Mouse (Mus musculus) lung, embryonic 16.5 days (tissue): ENCODE data around the gene Gstt4. TPM values are rescaled to one million over a fixed set of nuclear protein-coding genes. Genes with fewer than 3 reads are reported as not detected.
"Not testable (repeated sequence)": the region's sequence is repeated elsewhere in the genome, so short reads cannot be mapped to it uniquely, and the experiment has no call there.

Experiments used
- ATAC-seq: fragments of 200-750 bp; cut with Nextera tagmentation; 2 replicates; pipeline ENCODE4 v1.8.0; 2017; ENCODE audit warnings: low read depth, mild to moderate bottlenecking, moderate library complexity
- H3K27ac ChIP-seq: fragments of 300-500 bp; sonication (generic); 2 replicates; pipeline ENCODE4 v1.5.1; 2014; ENCODE audit warnings: mild to moderate bottlenecking, control low read depth, low read length
- H3K27me3 ChIP-seq: fragments of 300-500 bp; sonication (generic); 2 replicates; pipeline ENCODE4 v1.6.1; 2014; ENCODE audit warnings: low read depth, low read length, mixed read lengths; ENCODE audit not compliant: control insufficient read depth, insufficient read depth
- H3K36me3 ChIP-seq: fragments of 300-500 bp; sonication (generic); 2 replicates; pipeline ENCODE4 v1.6.1; 2014; ENCODE audit warnings: low read length; ENCODE audit not compliant: control insufficient read depth, insufficient read depth
- H3K4me1 ChIP-seq: fragments of 300-500 bp; sonication (generic); replicated peaks from 2 replicates; pipeline ENCODE4 v1.6.1; 2014; ENCODE audit warnings: low read length, mixed read lengths; ENCODE audit not compliant: control insufficient read depth, insufficient read depth
- H3K4me2 ChIP-seq: fragments of 300-500 bp; sonication (generic); 2 replicates; pipeline ENCODE4 v1.6.1; 2014; ENCODE audit warnings: low read depth, low read length, control low read depth
- H3K4me3 ChIP-seq: fragments of 300-500 bp; sonication (generic); 2 replicates; pipeline ENCODE4 v1.5.1; 2014; ENCODE audit warnings: mild to moderate bottlenecking, low read length, control low read depth
- H3K9ac ChIP-seq: fragments of 300-500 bp; sonication (generic); 2 replicates; pipeline ENCODE4 v1.6.1; 2014; ENCODE audit warnings: low read length, control low read depth
- H3K9me3 ChIP-seq: fragments of 300-500 bp; sonication (generic); 2 replicates; pipeline ENCODE4 v1.6.1; 2016; ENCODE audit warnings: low read length; ENCODE audit not compliant: control insufficient read depth
- WGBS: fragments of 180-500 bp; shearing (Covaris S2); extraction: QIAGEN DNeasy Blood & Tissue Kit; methylation state at CpG from one replicate; pipeline ENCODE4 v1.1.7; 2014; 5-methylcytosine and 5-hydroxymethylcytosine counted together
- polyA plus RNA-seq: library from polyadenylated mRNA; unstranded; fragments of >200 nt; fragmentation: Nextera tagmentation; extraction: Ambion mirVana; gene quantifications from 2 replicates; pipeline ENCODE4 v1.2.1, GENCODE M21; 2015

Gstt4 gene
- not detected in 2 replicates for polyA plus RNA-seq

GRCm38 (mm10) chr10:75822443-75822842 lies at the start of gene Gstt4:
Gene Gstt4, minus strand, starts transcription at chr10:75822543.
- Histone ChIP-seq H3K9me3 (no peaks in the 10 kb centered on the region), H3K4me2 (no peak within 1 kb of the TSS), H3K27ac (no peak within 1 kb of the TSS), H3K9ac (no peak within 1 kb of the TSS), H3K27me3 (no peaks in the 10 kb centered on the region), H3K4me3 (no peak within 1 kb of the TSS), H3K36me3 (no peaks in the 10 kb centered on the region), H3K4me1 (peaks cover 2% of the 10 kb centered on the region)
- no peak for ATAC-seq
- WGBS = 94% methylated on average over 2 of the region's 2 CpGs

- Histone ChIP-seq H3K27me3 (no peaks in the 10 kb centered on the region), H3K4me1 (peaks cover 21% of the 10 kb centered on the region), H3K36me3 (peaks cover 6% of the 10 kb centered on the region), H3K9ac (no peak overlapping the region), H3K4me2 (no peak overlapping the region), H3K9me3 (no peaks in the 10 kb centered on the region), H3K27ac (no peak overlapping the region), H3K4me3 (no peak overlapping the region)
- WGBS = 75% methylated on average over 5 of the region's 5 CpGs
- no peak for ATAC-seq
Measured at GRCm38 (mm10) chr10:75861587-75861986, 39.2 kb upstream of the Gstt4 start.

DNA sequence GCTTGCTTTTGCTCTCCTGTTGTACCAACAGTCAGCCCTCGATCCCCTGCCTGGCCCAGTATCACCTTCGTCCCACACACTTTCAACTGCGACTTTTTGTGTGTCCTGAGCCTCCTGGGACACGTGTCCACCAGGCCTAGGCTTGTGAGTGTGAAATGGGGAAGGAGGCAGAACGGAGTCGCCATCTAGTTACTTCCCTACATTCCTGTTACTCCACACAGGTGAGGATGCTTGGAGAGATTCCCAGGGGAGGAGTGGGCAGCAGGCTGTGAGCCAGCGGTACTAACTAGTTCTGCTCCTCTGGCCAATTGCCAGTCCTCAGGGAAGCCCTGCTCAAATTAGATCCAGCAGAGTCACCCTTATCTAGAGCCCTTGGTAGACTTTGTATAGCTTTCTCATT lies 38.4 kb upstream of the Gstt4 start:
- no peak overlapping the region for H3K4me3 ChIP-seq
- H3K9me3 ChIP-seq = no peaks in the 10 kb centered on the region
- peaks cover 21% of the 10 kb centered on the region for H3K4me1 ChIP-seq
- 30% methylated on average over 7 of the region's 7 CpGs for WGBS
- no peaks in the 10 kb centered on the region for H3K27me3 ChIP-seq
- peaks cover 6% of the 10 kb centered on the region for H3K36me3 ChIP-seq
- H3K27ac ChIP-seq = peak overlapping the region; percentile 95
- ATAC-seq = no peak
- H3K4me2 ChIP-seq = peak overlapping the region; percentile 64; the same call in 1 of the 2 replicates
- peak overlapping the region; percentile 55; the same call in 1 of the 2 replicates for H3K9ac ChIP-seq

DNA sequence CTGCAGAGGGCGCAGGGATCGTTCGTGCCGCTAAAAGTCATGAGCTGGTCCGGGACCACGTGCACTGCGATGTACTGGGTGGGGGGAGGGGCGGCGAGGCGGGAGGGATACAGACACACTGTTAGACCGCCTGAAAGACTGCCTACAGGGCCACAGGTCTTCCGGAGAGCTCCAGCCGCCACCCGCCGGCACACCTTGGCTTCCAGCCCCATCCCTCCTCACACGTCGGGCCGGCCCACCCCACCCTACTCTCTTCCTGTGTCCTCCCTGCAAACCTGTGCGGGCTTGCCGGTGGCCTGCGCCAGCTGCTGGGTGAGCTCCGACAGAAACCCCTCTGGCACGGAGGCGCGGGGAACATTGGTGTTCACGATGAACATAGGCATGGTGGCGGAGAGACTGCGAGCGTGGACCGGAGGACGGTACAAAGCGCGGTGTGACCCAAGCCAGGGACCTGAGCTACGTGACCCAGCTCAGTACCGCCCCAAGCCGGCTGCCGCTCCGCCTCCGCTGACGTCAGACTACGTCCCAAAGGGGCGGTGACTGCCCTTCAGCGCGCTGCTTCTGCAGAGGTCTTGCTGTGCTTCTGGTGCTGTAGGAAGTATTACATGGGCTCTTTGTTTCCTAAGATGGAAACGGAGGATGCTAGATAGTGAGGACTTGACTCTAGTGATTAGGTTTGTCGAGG lies 37.6 kb upstream of the Gstt4 start, which contains the start of gene Mif:
Mif (minus strand) TSS at position 455 of the 685 bp plus-strand sequence.
- not testable (repeated sequence) for H3K36me3 ChIP-seq, H3K27me3 ChIP-seq, H3K9me3 ChIP-seq
- Histone ChIP-seq H3K4me2 (peak within 1 kb of the TSS; percentile 64), H3K4me1 (peaks cover 21% of the 10 kb centered on the region), H3K4me3 (peak within 1 kb of the TSS; percentile 71), H3K27ac (peak within 1 kb of the TSS; percentile 95), H3K9ac (peak within 1 kb of the TSS; percentile 89)
- peak; percentile 98 for ATAC-seq
- WGBS = under 1% methylated on average over 39 of the region's 46 CpGs

GRCm38 (mm10) chr10:75859107-75859746 lies 36.9 kb upstream of the Gstt4 start:
- H3K27me3 ChIP-seq = no peaks in the 10 kb centered on the region
- peaks cover 6% of the 10 kb centered on the region for H3K36me3 ChIP-seq
- H3K4me2 ChIP-seq = peak overlapping the region; percentile 64
- peak overlapping the region; percentile 71 for H3K4me3 ChIP-seq
- peaks cover 21% of the 10 kb centered on the region for H3K4me1 ChIP-seq
- H3K9ac ChIP-seq = peak overlapping the region; percentile 89
- ATAC-seq = peak; percentile 76
- H3K27ac ChIP-seq = peak overlapping the region; percentile 95
- under 1% methylated on average over 23 of the region's 27 CpGs for WGBS
- H3K9me3 ChIP-seq = no peaks in the 10 kb centered on the region

DNA sequence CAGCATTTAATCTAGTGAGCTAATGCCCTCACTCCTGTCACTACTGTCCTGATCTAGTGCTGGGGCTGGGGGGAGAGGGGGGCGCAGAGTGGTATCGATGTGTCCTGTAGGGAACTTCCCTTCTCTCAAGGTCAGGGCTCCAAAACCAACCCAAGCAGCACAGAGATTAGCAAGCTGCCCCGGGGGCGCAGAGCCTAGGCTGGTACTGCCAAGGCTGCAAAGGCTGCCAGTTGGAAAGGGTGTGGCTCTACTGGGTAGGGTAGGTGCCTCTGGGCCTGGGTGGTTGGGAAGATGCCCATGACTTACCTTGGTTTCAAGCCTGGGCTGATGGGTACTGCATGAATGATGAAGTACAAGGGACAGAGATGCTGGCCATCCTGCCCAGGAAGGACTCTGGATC lies 35.3 kb upstream of the Gstt4 start:
- H3K27ac ChIP-seq = no peak overlapping the region
- no peak overlapping the region for H3K4me3 ChIP-seq
- H3K4me1 ChIP-seq = peaks cover 21% of the 10 kb centered on the region
- H3K4me2 ChIP-seq = no peak overlapping the region
- no peaks in the 10 kb centered on the region for H3K27me3 ChIP-seq
- no peaks in the 10 kb centered on the region for H3K9me3 ChIP-seq
- no peak for ATAC-seq
- peaks cover 6% of the 10 kb centered on the region for H3K36me3 ChIP-seq
- no peak overlapping the region for H3K9ac ChIP-seq
- WGBS = 86% methylated on average over 4 of the region's 4 CpGs

DNA sequence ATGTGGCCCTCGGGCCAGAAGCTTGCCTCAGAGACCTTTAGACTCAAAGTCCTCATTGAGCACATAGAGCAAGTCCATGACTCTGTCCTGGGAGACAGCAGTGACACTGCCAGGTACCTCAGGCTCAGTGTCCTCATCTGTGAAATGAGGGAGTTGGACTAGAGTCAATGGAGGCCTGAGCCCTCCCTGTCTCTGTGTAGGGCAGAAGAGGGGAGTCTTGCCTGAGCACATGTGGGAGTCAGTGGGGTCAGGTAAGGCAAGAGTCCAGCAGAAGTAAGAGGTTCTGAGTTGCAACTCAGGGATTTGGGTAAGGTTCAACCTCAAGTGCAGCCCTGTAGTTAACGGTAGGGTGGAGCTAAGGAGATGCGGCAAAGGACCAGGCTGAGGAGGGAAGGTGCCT lies 34.6 kb upstream of the Gstt4 start:
- H3K36me3 ChIP-seq = peaks cover 6% of the 10 kb centered on the region
- H3K27me3 ChIP-seq = no peaks in the 10 kb centered on the region
- H3K27ac ChIP-seq = no peak overlapping the region
- no peak overlapping the region for H3K9ac ChIP-seq
- 75% methylated on average over 3 of the region's 3 CpGs for WGBS
- H3K4me3 ChIP-seq = no peak overlapping the region
- no peaks in the 10 kb centered on the region for H3K9me3 ChIP-seq
- no peak for ATAC-seq
- peaks cover 21% of the 10 kb centered on the region for H3K4me1 ChIP-seq
- no peak overlapping the region for H3K4me2 ChIP-seq

- Histone ChIP-seq H3K9me3 (no peaks in the 10 kb centered on the region), H3K36me3 (peaks cover 6% of the 10 kb centered on the region), H3K4me2 (no peak overlapping the region), H3K4me1 (peaks cover 21% of the 10 kb centered on the region), H3K4me3 (no peak overlapping the region), H3K9ac (no peak overlapping the region), H3K27ac (no peak overlapping the region), H3K27me3 (no peaks in the 10 kb centered on the region)
- 69% methylated on average over 11 of the region's 11 CpGs for WGBS
- no peak for ATAC-seq
Measured at GRCm38 (mm10) chr10:75856155-75856907, 34.0 kb upstream of the Gstt4 start.

DNA sequence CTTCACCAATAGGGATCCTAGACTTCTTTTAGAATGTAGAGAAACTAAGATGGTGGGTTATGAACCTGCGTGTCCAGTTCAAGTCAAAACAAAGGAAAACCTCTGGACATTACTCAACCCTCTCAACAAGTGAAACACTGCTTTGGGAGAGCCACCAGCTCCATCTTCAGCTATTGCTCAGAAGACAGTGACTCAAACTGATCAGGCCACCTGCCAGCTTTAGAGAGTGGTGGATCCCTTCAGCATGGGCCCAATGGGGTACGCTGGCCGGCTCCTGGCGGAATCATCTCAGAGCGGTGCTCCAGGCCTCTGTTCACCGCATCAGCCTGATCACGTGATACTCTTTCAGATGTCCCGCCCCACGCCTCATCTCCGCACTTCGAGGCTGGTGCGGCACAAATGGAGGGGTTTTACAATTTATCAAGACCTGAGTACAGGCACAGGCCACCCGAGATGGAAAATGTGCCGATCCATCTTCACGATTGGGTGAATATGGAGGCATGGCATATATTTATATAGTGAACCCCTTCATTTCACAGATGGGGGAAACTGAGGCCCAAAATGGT lies 33.2 kb upstream of the Gstt4 start:
- Histone ChIP-seq H3K4me1 (peaks cover 15% of the 10 kb centered on the region), H3K9me3 (no peaks in the 10 kb centered on the region), H3K4me3 (no peak overlapping the region), H3K9ac (no peak overlapping the region), H3K27me3 (no peaks in the 10 kb centered on the region), H3K4me2 (no peak overlapping the region), H3K36me3 (peaks cover 6% of the 10 kb centered on the region), H3K27ac (no peak overlapping the region)
- 83% methylated on average over 15 of the region's 15 CpGs for WGBS
- ATAC-seq = no peak
